Mouse (Mus musculus) monocyte, adult 5-6 weeks (primary cell): ENCODE data around the gene Ets2. TPM values are rescaled to one million over a fixed set of nuclear protein-coding genes. Genes with fewer than 3 reads are reported as not detected.
A peak's percentile ranks its signal among the peaks of the same experiment; 100 is the strongest.

Experiments
- ATAC-seq: fragments of 153-309, 156-312 bp; replicated peaks from 2 replicates; pipeline ENCODE4 v1.8.0; 2017; ENCODE audit warnings: mild to moderate bottlenecking; ENCODE audit not compliant: low TSS enrichment, insufficient number of reproducible peaks, severe bottlenecking, poor library complexity, low FRiP score
- total RNA-seq: library from RNA; stranded (forward); fragments of 200-1000, 200-491, 200-594 nt; gene quantifications from 3 replicates; pipeline ENCODE4 v1.2.3, GENCODE M21; 2017

Gene Ets2
- total RNA-seq, 1 experiment from 2014 or later = 51.5 TPM

- no peak for ATAC-seq
Observed at GRCm38 (mm10) chr16:95724251-95724650, 22.4 kb downstream of the Ets2 start.

- no peak for ATAC-seq
Observed at GRCm38 (mm10) chr16:95724776-95725175, 22.9 kb downstream of the Ets2 start.

GRCm38 (mm10) chr16:95726802-95727201 lies 24.9 kb downstream of the Ets2 start:
- ATAC-seq = no peak

GRCm38 (mm10) chr16:95728453-95729435 lies 26.9 kb downstream of the Ets2 start:
- peak; percentile 85 for ATAC-seq

GRCm38 (mm10) chr16:95729775-95730174 lies 27.9 kb downstream of the Ets2 start:
- ATAC-seq = no peak

- ATAC-seq = no peak
Observed at GRCm38 (mm10) chr16:95734785-95735184, 32.9 kb downstream of the Ets2 start.

- ATAC-seq = no peak
Observed at GRCm38 (mm10) chr16:95736059-95736458, 34.2 kb downstream of the Ets2 start.

- no peak for ATAC-seq
Observed at GRCm38 (mm10) chr16:95736470-95736869, 34.6 kb downstream of the Ets2 start.

GRCm38 (mm10) chr16:95739522-95739921 lies 37.6 kb downstream of the Ets2 start:
- no peak for ATAC-seq

GRCm38 (mm10) chr16:95741358-95741757 lies 39.5 kb downstream of the Ets2 start:
- ATAC-seq = no peak

- ATAC-seq = no peak
Observed at GRCm38 (mm10) chr16:95741915-95742739, 40.3 kb downstream of the Ets2 start.

- ATAC-seq = no peak
Observed at GRCm38 (mm10) chr16:95742740-95743030, 40.8 kb downstream of the Ets2 start.

GRCm38 (mm10) chr16:95743104-95743503 lies 41.2 kb downstream of the Ets2 start:
- ATAC-seq = no peak

GRCm38 (mm10) chr16:95744771-95745170 lies 42.9 kb downstream of the Ets2 start:
- ATAC-seq = no peak

GRCm38 (mm10) chr16:95745685-95746084 lies 43.8 kb downstream of the Ets2 start:
- ATAC-seq = no peak

GRCm38 (mm10) chr16:95746565-95746964 lies 44.7 kb downstream of the Ets2 start:
- no peak for ATAC-seq

GRCm38 (mm10) chr16:95749291-95750103 lies 47.6 kb downstream of the Ets2 start:
- ATAC-seq = no peak

GRCm38 (mm10) chr16:95750211-95750629 lies 48.3 kb downstream of the Ets2 start:
- ATAC-seq = no peak

- no peak for ATAC-seq
Observed at GRCm38 (mm10) chr16:95752502-95752901, 50.6 kb downstream of the Ets2 start.
